ENCODE assay signal across 24 mouse cellular contexts in the genomic region with DNA sequence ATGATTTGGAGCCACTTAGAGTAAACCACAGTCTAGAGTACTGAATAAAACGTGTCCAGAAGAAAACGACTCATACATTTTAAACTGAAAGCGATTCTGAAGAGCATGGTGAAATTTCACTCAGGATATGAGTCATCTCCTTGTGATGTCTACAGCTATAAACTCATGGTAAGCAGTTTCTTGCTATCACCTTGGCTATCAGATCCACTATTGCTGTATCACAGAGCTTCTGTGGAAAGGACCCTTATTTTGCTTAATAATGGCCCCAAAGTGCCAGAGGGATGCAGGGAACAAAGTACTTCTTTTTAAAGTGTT.
DNase-seq lines count a peak whose midpoint lies in the region; TF ChIP-seq lines count a peak whose summit lies in the region.
"Had no signal": no experiment of that assay in that cellular context is flagged by ENCODE, and none has a peak within 500 bp of the region (broad histone marks: within the 10 kb centered on the region; RNA-seq: fewer than 3 reads in every experiment).

No protein-coding gene starts in this region.

- TF ChIP-seq POLR2A in embryonic fibroblast, embryonic 13.5 days (IDR thresholded peaks at IDR 0.05; ENCODE audit: low read depth, low read length) = no peak

- no peak overlapping the region for H3K4me3 ChIP-seq in embryonic fibroblast, embryonic 13.5 days (ENCODE audit: insufficient read depth, low read length)
- H3K4me3 ChIP-seq: embryonic facial prominence, embryonic 12.5 days; embryonic facial prominence, embryonic 15.5 days; erythroblast, embryonic 14.5 days; forebrain, embryonic 10.5 days; forebrain, embryonic 13.5 days; heart, adult 2 months; heart, embryonic 10.5 days; heart, embryonic 13.5 days had no signal

- H3K27ac ChIP-seq in embryonic fibroblast, embryonic 13.5 days (ENCODE audit: insufficient read depth, low read length) = peak overlapping the region; percentile 70
- H3K27ac ChIP-seq: embryonic facial prominence, embryonic 12.5 days; embryonic facial prominence, embryonic 15.5 days; forebrain, embryonic 10.5 days; forebrain, embryonic 13.5 days; heart, adult 2 months; heart, embryonic 10.5 days; heart, embryonic 13.5 days; hindbrain, postnatal 0 days had no signal

- no peak for TF ChIP-seq CTCF in embryonic fibroblast, embryonic 13.5 days (IDR thresholded peaks at IDR 0.05; ENCODE audit: borderline replicate concordance, insufficient read depth, low read length)

- DNase-seq in 3T3-L1 (ENCODE audit: low read depth, low spot score) (peak; percentile 84), 416B (ENCODE audit: low read depth) (peak; percentile 74)
- peak; percentile 17 for DNase-seq in telencephalon, adult 2 months (ENCODE audit: low read depth, low spot score)
- no peak for DNase-seq in spleen, postnatal 36 days (ENCODE audit: low spot score in 2 of 2)
- DNase-seq in T-cell, adult 2 months (ENCODE audit: low spot score) = no peak
- DNase-seq: adrenal gland, adult 8-10 months; adrenal gland, postnatal 25 days; B cell, adult 2 months; cerebellum, adult 2 months; cerebellum, adult 9-11 months; gastrocnemius, postnatal 10 days; gastrocnemius, postnatal 36 days; heart, adult 2 months; heart, postnatal 14 days; heart, postnatal 4 days had no signal

- peaks cover 8% of the 10 kb centered on the region for H3K4me1 ChIP-seq in embryonic fibroblast, embryonic 13.5 days (ENCODE audit: control insufficient read depth, insufficient read depth, low read length)
- H3K4me1 ChIP-seq: embryonic facial prominence, embryonic 12.5 days; embryonic facial prominence, embryonic 15.5 days; heart, embryonic 10.5 days had no signal

Comparison
In these comparisons a context has a peak if more than half of its experiments do, and no peak if none do; other contexts are left out.
1. DNase-seq: peak in 3T3-L1 (single experiment), 416B (single experiment) and telencephalon, adult 2 months (single experiment); none in spleen, postnatal 36 days (0 of 2) and T-cell, adult 2 months (single experiment).